Mouse (Mus musculus): ENCODE measurements around the gene Timm44. TPM values are rescaled to one million over a fixed set of nuclear protein-coding genes. Genes with fewer than 3 reads are reported as not detected.

The Timm44 gene
- total and polyA plus RNA-seq, 3 experiments = 174 to 199 TPM; not detected in 1

DNA sequence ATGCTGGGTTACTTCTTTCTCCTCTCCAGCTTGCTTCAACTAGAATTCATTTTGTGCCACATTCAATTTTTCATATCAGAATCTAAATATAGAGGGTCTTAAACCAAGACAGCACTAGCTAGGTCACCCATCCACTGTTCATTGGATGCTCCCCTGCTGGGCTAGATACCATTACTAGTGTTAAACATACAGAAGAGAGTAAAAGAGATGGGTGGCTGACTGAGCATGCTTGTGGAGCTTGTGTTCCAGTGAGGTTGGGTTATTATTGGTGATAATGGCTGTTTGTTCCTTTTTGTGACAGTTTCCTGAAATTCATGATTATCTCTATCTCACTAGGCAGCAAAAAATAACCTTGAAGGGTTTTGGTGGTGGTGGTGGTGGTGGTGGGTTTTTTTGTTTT is 53.7 kb downstream of the Timm44 start:
- Histone ChIP-seq H3K27me3 (ENCODE audit: control insufficient read depth in 1 of 2, insufficient read depth in 2 of 2, low read length in 2 of 2) (no peaks in the 10 kb centered on the region; a peak in 1 of 4 replicates), H3K9me3 (replicated peaks; ENCODE audit: insufficient read depth, low read length) (no peaks in the 10 kb centered on the region), H3K4me1 (ENCODE audit: control insufficient read depth in 1 of 2, insufficient read depth in 2 of 2, low read length in 2 of 2) (peaks cover 6 to 15% of the 10 kb centered on the region in 2 experiments), H3K79me2 (ENCODE audit: control insufficient read depth, insufficient read depth, low read length, poor library complexity) (no peaks in the 10 kb centered on the region), H3K9ac (ENCODE audit: control insufficient read depth, low read depth, low read length, poor library complexity, severe bottlenecking) (no peak overlapping the region), H3K27ac (ENCODE audit: control insufficient read depth, low read depth, low read length) (no peak overlapping the region), H3K36me3 (ENCODE audit: control insufficient read depth in 1 of 2, insufficient read depth in 2 of 2, low read length in 2 of 2) (peaks cover 0 to 12% of the 10 kb centered on the region in 2 experiments; a peak in 2 of 4 replicates), H3K4me3 (ENCODE audit: control insufficient read depth in 1 of 2, insufficient read depth in 1 of 2, low read depth in 2 of 2, low read length in 2 of 2) (no peak overlapping the region)
- peak; percentile 55 for DNase-seq (ENCODE audit: low read depth, low spot score)
- TF ChIP-seq POLR2AphosphoS5 (IDR thresholded peaks at IDR 0.05; ENCODE audit: borderline replicate concordance, low read depth, low read length) (no peak), POLR2A (IDR thresholded peaks at IDR 0.05; ENCODE audit: control insufficient read depth in 1 of 2, insufficient read depth in 1 of 2, low read depth in 1 of 2, low read length in 2 of 2, poor library complexity in 1 of 2) (no peak), MAFK (IDR thresholded peaks at IDR 0.05; ENCODE audit: borderline replicate concordance, low read depth, low read length) (no peak), CHD2 (IDR thresholded peaks at IDR 0.05; ENCODE audit: low read length) (no peak), MXI1 (IDR thresholded peaks at IDR 0.05; ENCODE audit: low read depth, low read length) (peak; percentile 50; the same call in 1 of the 2 replicates), MAX (IDR thresholded peaks at IDR 0.05; ENCODE audit: low read length) (0 out of 2 replicates have a peak, but pooled peaks have one; percentile 24), ELF1 (IDR thresholded peaks at IDR 0.05; ENCODE audit: low read depth, low read length) (no peak), USF1 (IDR thresholded peaks at IDR 0.05; ENCODE audit: low read depth, low read length) (no peak), EP300 (IDR thresholded peaks at IDR 0.05; ENCODE audit: low read depth in 1 of 2, low read length in 2 of 2) (peak; percentile 10 to 32; a peak in 1 of 4 replicates), SIN3A (IDR thresholded peaks at IDR 0.05; ENCODE audit: low read length) (0 out of 2 replicates have a peak, but pooled peaks have one; percentile 30), ZC3H11A (IDR thresholded peaks at IDR 0.05; ENCODE audit: low read depth, low read length) (no peak), ETS1 (IDR thresholded peaks at IDR 0.05; ENCODE audit: low read depth, low read length) (no peak), ZMIZ1 (IDR thresholded peaks at IDR 0.05; ENCODE audit: low read depth, low read length) (no peak), POLR2AphosphoS2 (IDR thresholded peaks at IDR 0.05; ENCODE audit: low read length) (no peak), GATA1 (IDR thresholded peaks at IDR 0.05; ENCODE audit: low read depth, low read length) (0 out of 2 replicates have a peak, but pooled peaks have one; percentile 10), SMC3 (IDR thresholded peaks at IDR 0.05; ENCODE audit: low read depth, low read length) (no peak), TAL1 (IDR thresholded peaks at IDR 0.05; ENCODE audit: low read length) (no peak), MYB (IDR thresholded peaks at IDR 0.05; ENCODE audit: low read depth, low read length) (no peak), CHD1 (IDR thresholded peaks at IDR 0.05; ENCODE audit: low read depth, low read length) (no peak), KAT2A (conservative IDR thresholded peaks at IDR 0.05; ENCODE audit: low read depth, low read length) (no peak), MAZ (IDR thresholded peaks at IDR 0.05; ENCODE audit: low read depth, low read length) (no peak), TBP (IDR thresholded peaks at IDR 0.05; ENCODE audit: low read depth, low read length) (no peak), RCOR1 (IDR thresholded peaks at IDR 0.05; ENCODE audit: low read depth, low read length) (0 out of 2 replicates have a peak, but pooled peaks have one; percentile 20), JUND (IDR thresholded peaks at IDR 0.05; ENCODE audit: low read depth, low read length) (no peak), CTCF (IDR thresholded peaks at IDR 0.05 in 2 of 3, conservative IDR thresholded peaks at IDR 0.05 in 1 of 3; ENCODE audit: control insufficient read depth in 1 of 3, insufficient read depth in 1 of 3, low read depth in 2 of 3, low read length in 3 of 3, poor library complexity in 1 of 3, severe bottlenecking in 1 of 3) (no peak), RAD21 (IDR thresholded peaks at IDR 0.05; ENCODE audit: low read depth, low read length) (no peak), UBTF (IDR thresholded peaks at IDR 0.05; ENCODE audit: borderline replicate concordance, insufficient read depth, low read depth, low read length) (no peak), NRF1 (IDR thresholded peaks at IDR 0.05; ENCODE audit: insufficient read depth, low read depth, low read length, poor library complexity, severe bottlenecking) (peak; percentile 47; the same call in 1 of the 2 replicates), HCFC1 (IDR thresholded peaks at IDR 0.05; ENCODE audit: low read depth, low read length) (no peak), ZKSCAN1 (IDR thresholded peaks at IDR 0.05; ENCODE audit: low read depth, low read length) (no peak), TCF12 (IDR thresholded peaks at IDR 0.05; ENCODE audit: low read depth, low read length) (no peak), USF2 (IDR thresholded peaks at IDR 0.05; ENCODE audit: borderline replicate concordance in 1 of 2, insufficient read depth in 1 of 2, low read depth in 1 of 2, low read length in 2 of 2) (no peak), MYC (IDR thresholded peaks at IDR 0.05; ENCODE audit: low read depth, low read length) (peak; percentile 54; the same call in 1 of the 2 replicates), NELFE (IDR thresholded peaks at IDR 0.05; ENCODE audit: low read depth, low read length) (no peak), BHLHE40 (IDR thresholded peaks at IDR 0.05; ENCODE audit: borderline replicate concordance, low read depth, low read length) (no peak), E2F4 (IDR thresholded peaks at IDR 0.05; ENCODE audit: borderline replicate concordance, low read depth, low read length) (no peak), MEF2A (IDR thresholded peaks at IDR 0.05; ENCODE audit: extremely low read depth, insufficient replicate concordance, low read depth, low read length, poor library complexity, severe bottlenecking) (no peak), GABPA (IDR thresholded peaks at IDR 0.05; ENCODE audit: low read depth, low read length) (no peak)
